Mouse (Mus musculus) R1 (cell line): ENCODE measurements around the gene Msantd1.

Source experiments
- DNase-seq: peaks from one replicate; pipeline ENCODE4 v3.0.0-alpha.2; 2018; ENCODE audit warnings: low read depth, low spot score

The Msantd1 gene

DNA sequence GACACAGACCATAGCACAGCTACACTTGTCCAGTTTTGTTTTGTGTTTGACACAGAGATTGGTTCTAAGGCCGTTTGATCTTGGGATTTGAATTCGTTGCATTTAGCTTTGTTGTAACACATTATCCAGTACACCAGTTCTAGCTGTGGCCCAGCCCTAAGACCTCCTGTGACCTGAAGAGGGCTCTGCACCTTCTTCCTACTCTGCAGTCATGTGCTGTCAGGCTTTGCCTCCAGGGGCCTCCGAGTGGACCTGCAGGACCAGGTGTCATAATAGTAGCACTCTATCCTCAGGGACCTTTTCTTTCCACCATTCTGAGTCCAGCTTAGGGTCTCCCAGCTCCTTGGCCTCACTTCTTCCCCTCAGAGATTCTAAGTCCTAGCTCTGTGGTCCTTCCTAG is 64.7 kb downstream of the Msantd1 start:
- DNase-seq = no peak
